Mouse (Mus musculus) layer of hippocampus, adult 18-20 months (tissue): ENCODE data around the gene Nfe2. TPM values are rescaled to one million over a fixed set of nuclear protein-coding genes. Genes with fewer than 3 reads are reported as not detected.
"Not testable (repeated sequence)": the region's sequence is repeated elsewhere in the genome, so short reads cannot be mapped to it uniquely, and the experiment has no call there.

Experiments
- DNase-seq, 2 experiments: peaks; one replicate each; pipeline ENCODE4 v3.0.0; 2022; ENCODE audit warnings: low spot score in 2 of 2
- total RNA-seq, 2 experiments: library from RNA; stranded (reverse); gene quantifications; 2 replicates each; pipeline ENCODE4 v1.2.3; 2021

The Nfe2 gene
- total RNA-seq, 2 experiments from 2014 or later, result not detected

GRCm38 (mm10) chr15:103292673-103293345 is 34.6 kb upstream of the Nfe2 start:
- DNase-seq, result no peak

GRCm38 (mm10) chr15:103290843-103291242 is 32.6 kb upstream of the Nfe2 start:
- DNase-seq, result no peak

GRCm38 (mm10) chr15:103290417-103290816 is 32.2 kb upstream of the Nfe2 start:
- no peak for DNase-seq

- DNase-seq, result no peak
These were observed 31.4 kb upstream of the Nfe2 start for GRCm38 (mm10) chr15:103289600-103289999.

GRCm38 (mm10) chr15:103285778-103286417 is 27.7 kb upstream of the Nfe2 start:
- no peak for DNase-seq

GRCm38 (mm10) chr15:103284647-103285046 is 26.4 kb upstream of the Nfe2 start:
- no peak for DNase-seq

GRCm38 (mm10) chr15:103284066-103284465 is 25.9 kb upstream of the Nfe2 start:
- DNase-seq, result no peak

DNA sequence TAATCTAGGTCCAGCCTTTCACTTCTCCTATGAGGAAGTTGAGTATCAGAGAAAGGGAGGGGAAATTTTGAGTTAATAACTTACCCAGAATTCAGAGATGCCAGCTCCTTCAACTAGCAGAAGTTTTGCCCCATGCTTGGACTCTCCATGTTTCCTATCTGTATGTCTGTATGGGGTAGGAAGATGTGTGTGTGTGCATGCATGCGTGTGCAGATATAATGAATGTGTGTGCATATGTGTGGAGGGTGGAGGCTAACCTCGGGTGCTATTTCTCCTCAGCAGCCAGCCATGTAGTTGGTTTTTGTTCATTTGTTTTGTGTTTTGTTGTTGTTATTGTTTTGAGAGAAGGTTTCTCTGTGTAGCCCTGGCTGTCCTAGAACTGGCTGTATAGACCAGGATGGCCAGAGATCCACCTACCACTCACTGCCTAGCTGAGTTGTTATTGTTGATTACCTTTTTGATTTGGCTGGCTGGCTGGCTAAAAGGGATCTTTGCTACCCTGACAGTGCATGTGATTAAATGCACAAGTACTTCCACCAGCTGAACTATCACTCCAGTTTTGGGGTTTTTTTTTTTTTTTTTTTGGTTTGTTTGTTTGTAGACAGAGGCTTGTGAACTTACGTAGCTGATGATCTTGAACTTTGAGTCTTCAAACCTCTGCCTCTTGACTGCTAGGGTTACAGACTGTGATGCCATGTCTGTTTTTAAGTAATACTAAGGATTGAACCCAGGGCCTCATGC is 23.4 kb upstream of the Nfe2 start:
- DNase-seq, result no peak

GRCm38 (mm10) chr15:103280817-103281464 is 22.7 kb upstream of the Nfe2 start:
- no peak for DNase-seq

DNA sequence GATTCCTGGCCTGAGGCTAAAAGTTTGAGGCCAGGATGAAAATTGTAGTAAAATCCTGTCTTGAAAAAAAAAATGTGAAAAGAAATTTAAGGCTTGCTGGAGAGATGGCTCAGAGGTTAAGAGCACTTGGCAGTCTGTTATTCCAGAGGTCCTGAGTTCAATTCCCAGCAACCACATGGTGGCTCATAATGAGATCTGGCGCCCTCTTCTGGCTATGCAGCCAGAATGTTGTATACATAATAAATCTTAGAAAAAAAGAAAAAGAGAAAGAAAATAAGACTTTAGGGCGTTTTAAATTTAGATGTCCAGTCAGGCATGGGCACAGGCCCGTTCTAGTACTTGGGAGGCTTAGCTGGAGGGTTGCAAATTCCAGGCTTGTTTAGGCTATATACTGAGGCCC is 21.5 kb upstream of the Nfe2 start:
- no peak for DNase-seq

DNA sequence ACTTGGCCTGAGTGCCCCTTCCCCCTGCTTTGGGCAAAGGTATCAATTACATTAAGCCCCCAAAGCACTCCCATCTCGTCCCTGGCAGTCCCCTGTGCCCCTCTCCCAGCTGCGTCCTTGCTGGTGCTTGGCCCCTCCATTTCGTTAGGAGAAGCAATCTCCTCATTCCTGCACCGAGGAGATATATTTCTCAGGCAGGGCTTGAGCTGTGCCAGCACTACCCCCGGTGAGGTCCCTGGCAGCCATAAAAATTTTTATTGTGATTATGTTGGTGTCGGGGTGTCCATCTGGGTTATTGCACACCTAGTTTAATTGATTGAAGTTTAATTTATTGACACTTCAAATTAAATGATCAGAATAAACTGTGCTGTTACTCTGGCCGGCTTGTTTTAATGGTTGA is 19.7 kb upstream of the Nfe2 start:
- no peak for DNase-seq

GRCm38 (mm10) chr15:103275943-103276342 is 17.7 kb upstream of the Nfe2 start:
- DNase-seq, result not testable (repeated sequence)

DNA sequence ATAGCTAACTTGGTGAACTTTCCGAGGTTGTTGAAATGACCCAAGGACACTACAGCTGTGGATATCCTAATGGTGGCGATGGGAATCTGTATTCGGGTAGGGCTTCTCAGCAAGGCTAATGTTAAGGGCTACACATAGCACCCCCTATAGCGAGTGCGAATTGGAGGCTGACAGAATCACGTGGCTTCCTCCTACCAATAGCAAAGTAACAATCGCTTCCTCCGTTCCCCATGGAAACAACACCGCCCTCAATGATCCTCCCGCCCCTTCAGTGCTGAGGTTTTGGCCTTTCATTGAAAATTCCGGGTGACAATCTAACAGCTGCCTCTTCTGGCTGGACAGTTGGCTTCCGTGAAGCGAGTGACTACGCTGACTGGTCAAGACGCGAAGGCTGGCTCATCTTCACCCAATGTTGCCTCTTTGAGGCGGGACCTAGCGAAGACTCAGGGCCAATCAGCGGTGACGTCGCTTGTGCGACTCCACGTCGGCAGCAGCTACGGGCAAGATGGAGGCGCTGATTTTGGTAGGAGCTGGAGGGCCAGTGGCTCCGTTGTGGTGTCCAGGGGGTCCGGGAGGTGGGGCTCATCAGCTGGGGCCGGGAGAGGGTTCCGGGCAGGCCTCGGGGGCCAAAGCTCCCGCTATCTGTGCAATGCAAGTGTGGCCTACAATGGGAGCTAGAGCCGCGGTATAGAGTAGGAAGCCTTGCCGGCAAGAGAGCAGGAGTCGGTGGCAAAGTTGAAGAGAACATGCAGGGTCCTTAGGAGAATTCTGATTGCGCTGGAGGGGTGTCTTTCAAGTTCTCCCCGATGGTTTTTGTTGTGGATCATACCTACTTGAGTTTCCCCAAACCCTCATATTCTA is 14.4 kb upstream of the Nfe2 start, which contains the start of gene Copz1:
Copz1 (plus strand) TSS at position 296 of the 861 bp plus-strand sequence.
- DNase-seq, result peak; percentile 98 to 99

GRCm38 (mm10) chr15:103268903-103269302 is 10.7 kb upstream of the Nfe2 start:
- no peak for DNase-seq

DNA sequence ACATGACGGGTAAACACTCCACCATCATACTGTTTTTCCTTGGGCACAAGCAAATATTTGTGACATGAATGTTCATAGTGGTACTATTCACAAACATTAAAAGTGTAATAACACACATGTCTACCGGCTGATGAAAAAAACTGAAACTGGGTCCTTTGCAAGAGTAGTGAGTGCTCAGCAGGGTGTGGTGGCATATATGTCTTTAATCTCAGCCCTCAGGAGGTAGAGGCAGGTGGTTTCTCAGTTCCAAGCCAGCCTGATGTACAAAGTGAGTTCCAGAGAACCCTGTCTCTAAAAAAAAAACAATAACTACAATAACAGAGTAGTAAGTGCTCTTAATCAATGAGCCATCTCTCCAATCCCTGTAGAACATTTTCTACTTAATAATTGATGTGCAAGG is 6.6 kb upstream of the Nfe2 start:
- DNase-seq, result no peak

- DNase-seq, result no peak
These were observed 1.8 kb upstream of the Nfe2 start for GRCm38 (mm10) chr15:103259989-103260388.

DNA sequence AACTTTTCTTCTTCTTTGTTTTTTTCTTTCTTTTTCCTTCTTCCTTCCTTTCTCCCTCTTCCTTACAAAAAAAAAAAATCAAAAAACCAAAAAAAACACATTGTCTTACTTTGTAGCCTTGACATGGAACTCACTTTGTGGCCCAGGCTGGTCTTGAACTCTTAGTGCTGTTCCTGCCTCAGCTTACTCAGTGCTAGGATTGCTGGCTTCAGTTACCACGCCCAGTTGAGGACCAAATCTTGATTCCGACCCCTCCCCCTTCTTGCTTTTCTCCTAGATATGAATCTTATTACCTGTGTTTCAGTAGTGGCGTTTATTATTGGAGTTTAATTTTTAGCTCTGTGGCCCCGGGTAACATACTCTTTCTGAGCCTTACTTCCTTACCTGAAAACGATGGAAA is 959 bp upstream of the Nfe2 start:
- no peak for DNase-seq

- no peak for DNase-seq
These were observed 1.8 kb downstream of the Nfe2 start for GRCm38 (mm10) chr15:103256210-103256986.

DNA sequence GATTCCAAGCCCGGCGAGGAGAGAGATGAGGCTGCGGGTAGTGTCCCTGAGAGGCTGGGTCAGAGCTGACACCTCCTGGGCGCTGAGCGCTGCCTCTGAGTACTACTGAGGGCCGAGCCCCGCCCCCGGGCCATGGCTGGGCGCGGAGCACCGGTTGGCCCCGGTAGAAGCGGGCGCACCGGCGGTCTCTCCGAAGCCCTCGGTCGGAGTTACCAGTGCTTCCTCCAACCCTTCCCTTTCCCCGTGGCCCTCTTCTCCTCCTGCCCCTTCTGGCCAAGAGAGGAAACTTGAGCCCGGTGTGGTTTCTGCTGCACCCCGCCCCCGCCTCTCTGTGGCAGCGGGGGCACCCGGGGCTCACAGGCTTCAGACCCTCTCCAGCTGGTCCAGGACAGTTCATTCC is 3.0 kb downstream of the Nfe2 start:
- DNase-seq, result no peak

DNA sequence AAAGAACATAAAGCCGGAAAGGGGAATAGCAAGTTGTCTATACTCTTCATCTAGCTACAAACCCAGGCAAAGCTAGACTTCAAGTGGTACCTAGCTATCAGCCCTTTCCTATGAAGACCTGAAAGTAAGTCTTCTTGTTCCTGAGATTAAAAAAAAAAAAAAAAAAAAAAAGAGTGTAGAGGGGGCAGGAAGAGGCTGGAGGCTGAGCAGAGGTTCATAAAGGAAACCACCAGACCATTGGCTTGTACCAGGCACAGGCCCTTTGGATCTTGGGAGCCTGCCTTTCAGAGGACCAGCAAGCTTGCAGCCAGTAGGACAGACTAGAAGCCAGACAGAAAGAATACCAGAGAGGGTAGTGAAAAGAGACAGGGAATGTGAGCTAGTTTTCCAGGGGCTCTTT is 4.9 kb downstream of the Nfe2 start:
- no peak for DNase-seq
